Mouse (Mus musculus): ENCODE measurements around the gene Slc4a3. TPM values are rescaled to one million over a fixed set of nuclear protein-coding genes. Genes with fewer than 3 reads are reported as not detected.

Slc4a3 gene
- polyA plus RNA-seq, 1 experiment from 2014 or later = 12.0 TPM

GRCm38 (mm10) chr1:75589983-75590382 is 43.9 kb downstream of the Slc4a3 start:
- Histone ChIP-seq H3K36me3 (ENCODE audit: control insufficient read depth, insufficient read depth, low read length) (no peaks in the 10 kb centered on the region), H3K9ac (ENCODE audit: low read depth, low read length) (no peak overlapping the region), H3K4me3 (ENCODE audit: low read depth, low read length) (no peak overlapping the region), H3K4me2 (ENCODE audit: low read depth, low read length) (no peak overlapping the region), H3K27ac (replicated peaks; ENCODE audit: low read depth, low read length) (no peak overlapping the region), H3K4me1 (ENCODE audit: control insufficient read depth, insufficient read depth, low read length) (peaks cover 17% of the 10 kb centered on the region), H3K9me3 (ENCODE audit: control insufficient read depth, low read length) (no peaks in the 10 kb centered on the region), H3K27me3 (replicated peaks; ENCODE audit: control insufficient read depth, insufficient read depth, low read length) (no peaks in the 10 kb centered on the region)
- no peak for ATAC-seq (ENCODE audit: low read depth)
- WGBS = 67% methylated on average over 2 of the region's 2 CpGs
- DNase-seq (ENCODE audit: low spot score) = no peak

- no peak for ATAC-seq (ENCODE audit: low read depth)
- Histone ChIP-seq H3K4me2 (ENCODE audit: low read depth, low read length) (no peak overlapping the region), H3K4me3 (ENCODE audit: low read depth, low read length) (no peak overlapping the region), H3K9ac (ENCODE audit: low read depth, low read length) (no peak overlapping the region), H3K36me3 (ENCODE audit: control insufficient read depth, insufficient read depth, low read length) (no peaks in the 10 kb centered on the region), H3K9me3 (ENCODE audit: control insufficient read depth, low read length) (no peaks in the 10 kb centered on the region), H3K4me1 (ENCODE audit: control insufficient read depth, insufficient read depth, low read length) (peaks cover 9% of the 10 kb centered on the region; the same call in 1 of the 2 replicates), H3K27ac (replicated peaks; ENCODE audit: low read depth, low read length) (no peak overlapping the region), H3K27me3 (replicated peaks; ENCODE audit: control insufficient read depth, insufficient read depth, low read length) (no peaks in the 10 kb centered on the region)
- WGBS = 92% methylated on average over 7 of the region's 7 CpGs
- no peak for DNase-seq (ENCODE audit: low spot score)
These were observed 47.9 kb downstream of the Slc4a3 start for GRCm38 (mm10) chr1:75593956-75594355.

GRCm38 (mm10) chr1:75594836-75595235 is 48.8 kb downstream of the Slc4a3 start:
- Histone ChIP-seq H3K27ac (replicated peaks; ENCODE audit: low read depth, low read length) (no peak overlapping the region), H3K9me3 (ENCODE audit: control insufficient read depth, low read length) (no peaks in the 10 kb centered on the region), H3K4me2 (ENCODE audit: low read depth, low read length) (no peak overlapping the region), H3K9ac (ENCODE audit: low read depth, low read length) (no peak overlapping the region), H3K4me1 (ENCODE audit: control insufficient read depth, insufficient read depth, low read length) (peaks cover under 1% of the 10 kb centered on the region; the same call in 1 of the 2 replicates), H3K4me3 (ENCODE audit: low read depth, low read length) (no peak overlapping the region), H3K36me3 (ENCODE audit: control insufficient read depth, insufficient read depth, low read length) (no peaks in the 10 kb centered on the region), H3K27me3 (replicated peaks; ENCODE audit: control insufficient read depth, insufficient read depth, low read length) (no peaks in the 10 kb centered on the region)
- ATAC-seq (ENCODE audit: low read depth) (no peak), DNase-seq (ENCODE audit: low spot score) (no peak)
- WGBS = 40% methylated on average over 9 of the region's 9 CpGs

- Histone ChIP-seq H3K4me2 (ENCODE audit: low read depth, low read length) (no peak overlapping the region), H3K4me3 (ENCODE audit: low read depth, low read length) (no peak overlapping the region), H3K9me3 (ENCODE audit: control insufficient read depth, low read length) (no peaks in the 10 kb centered on the region), H3K36me3 (ENCODE audit: control insufficient read depth, insufficient read depth, low read length) (no peaks in the 10 kb centered on the region), H3K27ac (replicated peaks; ENCODE audit: low read depth, low read length) (no peak overlapping the region), H3K4me1 (ENCODE audit: control insufficient read depth, insufficient read depth, low read length) (no peaks in the 10 kb centered on the region), H3K27me3 (replicated peaks; ENCODE audit: control insufficient read depth, insufficient read depth, low read length) (no peaks in the 10 kb centered on the region), H3K9ac (ENCODE audit: low read depth, low read length) (no peak overlapping the region)
- no peak for DNase-seq (ENCODE audit: low spot score)
- no peak for ATAC-seq (ENCODE audit: low read depth)
- 68% methylated on average over 3 of the region's 3 CpGs for WGBS
These were observed 49.9 kb downstream of the Slc4a3 start for GRCm38 (mm10) chr1:75595930-75596329.

- Histone ChIP-seq H3K4me2 (ENCODE audit: low read depth, low read length) (no peak overlapping the region), H3K9me3 (ENCODE audit: control insufficient read depth, low read length) (no peaks in the 10 kb centered on the region), H3K4me3 (ENCODE audit: low read depth, low read length) (no peak overlapping the region), H3K36me3 (ENCODE audit: control insufficient read depth, insufficient read depth, low read length) (no peaks in the 10 kb centered on the region), H3K27ac (replicated peaks; ENCODE audit: low read depth, low read length) (no peak overlapping the region), H3K27me3 (replicated peaks; ENCODE audit: control insufficient read depth, insufficient read depth, low read length) (no peaks in the 10 kb centered on the region; the same call in 1 of the 2 replicates), H3K4me1 (ENCODE audit: control insufficient read depth, insufficient read depth, low read length) (no peaks in the 10 kb centered on the region), H3K9ac (ENCODE audit: low read depth, low read length) (no peak overlapping the region)
- WGBS = 94% methylated on average over 2 of the region's 2 CpGs
- ATAC-seq (ENCODE audit: low read depth) (no peak), DNase-seq (ENCODE audit: low spot score) (no peak)
These were observed 50.8 kb downstream of the Slc4a3 start for GRCm38 (mm10) chr1:75596906-75597305.

- no peaks in the 10 kb centered on the region for H3K36me3 ChIP-seq (ENCODE audit: control insufficient read depth, insufficient read depth, low read length)
- ATAC-seq (ENCODE audit: low read depth) = no peak
- no peak overlapping the region for H3K9ac ChIP-seq (ENCODE audit: low read depth, low read length)
- H3K27me3 ChIP-seq (replicated peaks; ENCODE audit: control insufficient read depth, insufficient read depth, low read length) = no peaks in the 10 kb centered on the region; the same call in 1 of the 2 replicates
- DNase-seq (ENCODE audit: low spot score) = peak; percentile 47
- no peaks in the 10 kb centered on the region for H3K9me3 ChIP-seq (ENCODE audit: control insufficient read depth, low read length)
- H3K4me3 ChIP-seq (ENCODE audit: low read depth, low read length) = no peak overlapping the region
- no peak overlapping the region for H3K4me2 ChIP-seq (ENCODE audit: low read depth, low read length)
- 0 out of 2 replicates have a peak, but pooled peaks cover 3% of the 10 kb centered on the region for H3K4me1 ChIP-seq (ENCODE audit: control insufficient read depth, insufficient read depth, low read length)
- H3K27ac ChIP-seq (replicated peaks; ENCODE audit: low read depth, low read length) = no peak overlapping the region
These were observed 51.6 kb downstream of the Slc4a3 start for GRCm38 (mm10) chr1:75597622-75598021.

- Histone ChIP-seq H3K27ac (replicated peaks; ENCODE audit: low read depth, low read length) (no peak overlapping the region), H3K4me3 (ENCODE audit: low read depth, low read length) (no peak overlapping the region), H3K36me3 (ENCODE audit: control insufficient read depth, insufficient read depth, low read length) (no peaks in the 10 kb centered on the region), H3K4me2 (ENCODE audit: low read depth, low read length) (no peak overlapping the region), H3K9me3 (ENCODE audit: control insufficient read depth, low read length) (no peaks in the 10 kb centered on the region), H3K4me1 (ENCODE audit: control insufficient read depth, insufficient read depth, low read length) (0 out of 2 replicates have a peak, but pooled peaks cover 3% of the 10 kb centered on the region), H3K9ac (ENCODE audit: low read depth, low read length) (no peak overlapping the region), H3K27me3 (replicated peaks; ENCODE audit: control insufficient read depth, insufficient read depth, low read length) (no peaks in the 10 kb centered on the region; the same call in 1 of the 2 replicates)
- WGBS = 21% methylated on average over 11 of the region's 12 CpGs
- ATAC-seq (ENCODE audit: low read depth) = no peak
- DNase-seq (ENCODE audit: low spot score) = no peak
These were observed 55.7 kb downstream of the Slc4a3 start for GRCm38 (mm10) chr1:75601738-75602137.

- H3K27me3 ChIP-seq (replicated peaks; ENCODE audit: control insufficient read depth, insufficient read depth, low read length) = no peaks in the 10 kb centered on the region; the same call in 1 of the 2 replicates
- no peak overlapping the region for H3K4me2 ChIP-seq (ENCODE audit: low read depth, low read length)
- no peak for DNase-seq (ENCODE audit: low spot score)
- H3K9me3 ChIP-seq (ENCODE audit: control insufficient read depth, low read length) = no peaks in the 10 kb centered on the region
- no peak for ATAC-seq (ENCODE audit: low read depth)
- H3K36me3 ChIP-seq (ENCODE audit: control insufficient read depth, insufficient read depth, low read length) = no peaks in the 10 kb centered on the region
- 83% methylated on average over 7 of the region's 7 CpGs for WGBS
- H3K27ac ChIP-seq (replicated peaks; ENCODE audit: low read depth, low read length) = no peak overlapping the region
- H3K4me1 ChIP-seq (ENCODE audit: control insufficient read depth, insufficient read depth, low read length) = 0 out of 2 replicates have a peak, but pooled peaks cover 4% of the 10 kb centered on the region
- H3K4me3 ChIP-seq (ENCODE audit: low read depth, low read length) = no peak overlapping the region
- H3K9ac ChIP-seq (ENCODE audit: low read depth, low read length) = no peak overlapping the region
These were observed 57.5 kb downstream of the Slc4a3 start for GRCm38 (mm10) chr1:75603584-75603983.

- H3K27me3 ChIP-seq (replicated peaks; ENCODE audit: control insufficient read depth, insufficient read depth, low read length) = no peaks in the 10 kb centered on the region
- peaks cover 27% of the 10 kb centered on the region for H3K4me1 ChIP-seq (ENCODE audit: control insufficient read depth, insufficient read depth, low read length)
- H3K36me3 ChIP-seq (ENCODE audit: control insufficient read depth, insufficient read depth, low read length) = no peaks in the 10 kb centered on the region
- DNase-seq (ENCODE audit: low spot score) = no peak
- no peak overlapping the region for H3K4me3 ChIP-seq (ENCODE audit: low read depth, low read length)
- 89% methylated on average over 7 of the region's 7 CpGs for WGBS
- ATAC-seq (ENCODE audit: low read depth) = no peak
- no peak overlapping the region for H3K4me2 ChIP-seq (ENCODE audit: low read depth, low read length)
- H3K9ac ChIP-seq (ENCODE audit: low read depth, low read length) = no peak overlapping the region
- no peaks in the 10 kb centered on the region for H3K9me3 ChIP-seq (ENCODE audit: control insufficient read depth, low read length)
- H3K27ac ChIP-seq (replicated peaks; ENCODE audit: low read depth, low read length) = no peak overlapping the region
These were observed 62.2 kb downstream of the Slc4a3 start for GRCm38 (mm10) chr1:75608225-75608624.

Measured in embryonic facial prominence, embryonic 14.5 days (tissue).